Mouse (Mus musculus): ENCODE data around the gene Gck.
A peak's percentile ranks its signal among the peaks of the same experiment; 100 is the strongest.
"Not testable (repeated sequence)": the region's sequence is repeated elsewhere in the genome, so short reads cannot be mapped to it uniquely, and the experiment has no call there.

Gene Gck

GRCm38 (mm10) chr11:5905778-5906518 is 43.9 kb downstream of the Gck start:
- DNase-seq: no peak

GRCm38 (mm10) chr11:5904871-5905270 is 45.0 kb downstream of the Gck start:
- DNase-seq: no peak

- DNase-seq: no peak
Observed at GRCm38 (mm10) chr11:5904357-5904756, 45.5 kb downstream of the Gck start.

- DNase-seq: no peak
Observed at GRCm38 (mm10) chr11:5903844-5904243, 46.0 kb downstream of the Gck start.

- no peak for DNase-seq
Observed at GRCm38 (mm10) chr11:5902390-5902789, 47.5 kb downstream of the Gck start.

GRCm38 (mm10) chr11:5901950-5902349 is 47.9 kb downstream of the Gck start:
- DNase-seq: no peak

- DNase-seq: no peak
Observed at GRCm38 (mm10) chr11:5901320-5901719, 48.6 kb downstream of the Gck start.

GRCm38 (mm10) chr11:5899286-5899685 is 50.6 kb downstream of the Gck start:
- DNase-seq: no peak

GRCm38 (mm10) chr11:5898531-5898930 is 51.4 kb downstream of the Gck start, which contains the start of gene Myl7:
TSS of gene Myl7 (minus strand) at chr11:5898782.
- DNase-seq: no peak

GRCm38 (mm10) chr11:5897839-5898238 is 52.0 kb downstream of the Gck start:
- DNase-seq: no peak

GRCm38 (mm10) chr11:5897230-5897629 is 52.7 kb downstream of the Gck start:
- DNase-seq: no peak

GRCm38 (mm10) chr11:5893807-5894206 is 56.1 kb downstream of the Gck start:
- no peak for DNase-seq

GRCm38 (mm10) chr11:5892810-5893368 is 57.0 kb downstream of the Gck start:
- no peak for DNase-seq

GRCm38 (mm10) chr11:5892151-5892591 is 57.7 kb downstream of the Gck start:
- DNase-seq: no peak

- not testable (repeated sequence) for DNase-seq
Observed at GRCm38 (mm10) chr11:5888563-5888962, 61.3 kb downstream of the Gck start.

GRCm38 (mm10) chr11:5887250-5887649 is 62.6 kb downstream of the Gck start:
- no peak for DNase-seq

- peak; percentile 42 to 59 for DNase-seq
Observed at GRCm38 (mm10) chr11:5886187-5886586, 63.7 kb downstream of the Gck start.

GRCm38 (mm10) chr11:5882518-5882917 is 67.4 kb downstream of the Gck start:
- no peak for DNase-seq

- DNase-seq: peak in 1 of 2 experiments; percentile 62
Observed at GRCm38 (mm10) chr11:5879905-5880304, 70.0 kb downstream of the Gck start.

GRCm38 (mm10) chr11:5878661-5879060 is 71.2 kb downstream of the Gck start:
- DNase-seq: no peak

GRCm38 (mm10) chr11:5877921-5878526 is 71.9 kb downstream of the Gck start, which contains the start of gene Pold2:
TSS of gene Pold2 (minus strand) at chr11:5878292.
- DNase-seq: peak; percentile 97 to 98

- DNase-seq: no peak
Observed at GRCm38 (mm10) chr11:5877421-5877820, 72.5 kb downstream of the Gck start.

GRCm38 (mm10) chr11:5873192-5873591 is 76.7 kb downstream of the Gck start:
- no peak for DNase-seq

GRCm38 (mm10) chr11:5872707-5873106 is 77.2 kb downstream of the Gck start:
- DNase-seq: no peak

All from kidney, adult 8-10 months (tissue).